In genomic region chr6:101048836-101049361, GRCm38 (mm10) we compare ENCODE assay signal across 11 mouse cellular contexts.
A peak's percentile ranks its signal among the peaks of the same experiment; 100 is the strongest.
DNase-seq lines count a peak whose midpoint lies in the region; ATAC-seq lines count a peak whose summit lies in the region.
"Had no signal": no experiment of that assay in that cellular context is flagged by ENCODE, and none has a peak within 500 bp of the region (broad histone marks: within the 10 kb centered on the region; RNA-seq: fewer than 3 reads in every experiment).

No protein-coding gene starts in this region.

- no peaks in the 10 kb centered on the region for H3K27me3 ChIP-seq in embryonic facial prominence, embryonic 14.5 days (replicated peaks; ENCODE audit: control insufficient read depth, insufficient read depth, low read length)
- H3K27me3 ChIP-seq in hindbrain, embryonic 13.5 days = no peaks in the 10 kb centered on the region
- H3K27me3 ChIP-seq in midbrain, embryonic 15.5 days (replicated peaks) = no peaks in the 10 kb centered on the region

- H3K9me3 ChIP-seq in embryonic facial prominence, embryonic 14.5 days (ENCODE audit: control insufficient read depth, low read length) = no peaks in the 10 kb centered on the region
- H3K9me3 ChIP-seq in hindbrain, embryonic 13.5 days = no peaks in the 10 kb centered on the region
- H3K9me3 ChIP-seq in midbrain, embryonic 15.5 days = no peaks in the 10 kb centered on the region

- no peaks in the 10 kb centered on the region for H3K36me3 ChIP-seq in embryonic facial prominence, embryonic 14.5 days (ENCODE audit: control insufficient read depth, insufficient read depth, low read length)
- no peaks in the 10 kb centered on the region for H3K36me3 ChIP-seq in hindbrain, embryonic 13.5 days
- H3K36me3 ChIP-seq in midbrain, embryonic 15.5 days (replicated peaks) = no peaks in the 10 kb centered on the region

- DNase-seq in ZHBTc4 (ENCODE audit: low read depth, low spot score) (peak; percentile 41), adipocyte (ENCODE audit: low spot score) (no peak)
- DNase-seq in embryonic facial prominence, embryonic 14.5 days (ENCODE audit: low spot score) = peak; percentile 43
- DNase-seq in spleen, postnatal 4 days (ENCODE audit: low spot score in 2 of 2) = no peak
- no peak for DNase-seq in cerebellum, postnatal 36 days
- DNase-seq: gastrocnemius, postnatal 25 days; heart, postnatal 14 days; kidney, postnatal 14 days had no signal

- no peak for ATAC-seq in embryonic facial prominence, embryonic 14.5 days (ENCODE audit: low read depth)
- ATAC-seq in hindbrain, embryonic 13.5 days (ENCODE audit: low FRiP score) = 0 out of 2 replicates have a peak, but pooled peaks have one; percentile 59
- ATAC-seq in midbrain, embryonic 15.5 days (replicated peaks) = peak; percentile 76
- ATAC-seq in erythroid progenitor cell, adult 5-6 weeks (replicated peaks; ENCODE audit: low FRiP score, poor library complexity, severe bottlenecking) = no peak

- peak overlapping the region; percentile 7; the same call in 1 of the 2 replicates for H3K9ac ChIP-seq in embryonic facial prominence, embryonic 14.5 days (ENCODE audit: low read depth, low read length)
- H3K9ac ChIP-seq in hindbrain, embryonic 13.5 days = no peak overlapping the region
- H3K9ac ChIP-seq in midbrain, embryonic 15.5 days = no peak overlapping the region

- H3K4me2 ChIP-seq in embryonic facial prominence, embryonic 14.5 days (ENCODE audit: low read depth, low read length) = peak overlapping the region; percentile 6; the same call in 1 of the 2 replicates
- no peak overlapping the region for H3K4me2 ChIP-seq in hindbrain, embryonic 13.5 days
- H3K4me2 ChIP-seq in midbrain, embryonic 15.5 days = no peak overlapping the region

- WGBS in embryonic facial prominence, embryonic 14.5 days = 30% methylated on average over 15 of the region's 15 CpGs
- 30% methylated on average over 15 of the region's 15 CpGs for WGBS in hindbrain, embryonic 13.5 days
- 14% methylated on average over 15 of the region's 15 CpGs for WGBS in midbrain, embryonic 15.5 days

- peaks cover 9% of the 10 kb centered on the region; the same call in 1 of the 2 replicates for H3K4me1 ChIP-seq in embryonic facial prominence, embryonic 14.5 days (ENCODE audit: control insufficient read depth, insufficient read depth, low read length)
- peaks cover 16% of the 10 kb centered on the region for H3K4me1 ChIP-seq in hindbrain, embryonic 13.5 days (replicated peaks)
- H3K4me1 ChIP-seq in midbrain, embryonic 15.5 days = peaks cover 16% of the 10 kb centered on the region; the same call in 1 of the 2 replicates

- no peak overlapping the region for H3K4me3 ChIP-seq in embryonic facial prominence, embryonic 14.5 days (ENCODE audit: low read depth, low read length)
- H3K4me3 ChIP-seq in hindbrain, embryonic 13.5 days = no peak overlapping the region
- no peak overlapping the region for H3K4me3 ChIP-seq in midbrain, embryonic 15.5 days

- H3K27ac ChIP-seq in embryonic facial prominence, embryonic 14.5 days (replicated peaks; ENCODE audit: low read depth, low read length) = no peak overlapping the region
- peak overlapping the region; percentile 26; the same call in 1 of the 2 replicates for H3K27ac ChIP-seq in hindbrain, embryonic 13.5 days
- peak overlapping the region; percentile 51; the same call in 1 of the 2 replicates for H3K27ac ChIP-seq in midbrain, embryonic 15.5 days

Comparison
In these comparisons a context has a peak if more than half of its experiments do, and no peak if none do; other contexts are left out.
1. DNase-seq: peak in ZHBTc4 (single experiment) and embryonic facial prominence, embryonic 14.5 days (single experiment); none in adipocyte (single experiment), spleen, postnatal 4 days (0 of 2) and cerebellum, postnatal 36 days (0 of 2).
2. ATAC-seq: peak in hindbrain, embryonic 13.5 days (single experiment) and midbrain, embryonic 15.5 days (single experiment); none in embryonic facial prominence, embryonic 14.5 days (single experiment) and erythroid progenitor cell, adult 5-6 weeks (single experiment).